Mouse (Mus musculus) hindbrain, embryonic 10.5 days (tissue): ENCODE data around the gene Acsf2. TPM values are rescaled to one million over a fixed set of nuclear protein-coding genes. Genes with fewer than 3 reads are reported as not detected.

Source experiments
- DNase-seq: peaks from one replicate; pipeline ENCODE4 v3.0.0-alpha.2; 2017; ENCODE audit warnings: low spot score
- H3K27ac ChIP-seq: fragments of 300-500 bp; sonication (generic); 2 replicates; pipeline ENCODE4 v1.5.1; 2016; ENCODE audit warnings: mild to moderate bottlenecking, moderate library complexity
- H3K27me3 ChIP-seq: fragments of 300-500 bp; sonication (generic); 2 replicates; pipeline ENCODE4 v1.6.1; 2016; ENCODE audit warnings: mild to moderate bottlenecking; ENCODE audit not compliant: poor library complexity, insufficient read depth, severe bottlenecking
- H3K36me3 ChIP-seq: fragments of 300-500 bp; sonication (generic); 2 replicates; pipeline ENCODE4 v1.6.1; 2016; ENCODE audit warnings: mild to moderate bottlenecking, moderate library complexity
- H3K4me1 ChIP-seq: fragments of 300-500 bp; sonication (generic); replicated peaks from 2 replicates; pipeline ENCODE4 v1.6.1; 2016; ENCODE audit warnings: mild to moderate bottlenecking
- H3K4me3 ChIP-seq: fragments of 300-500 bp; sonication (generic); 2 replicates; pipeline ENCODE4 v1.5.1; 2016; ENCODE audit warnings: mild to moderate bottlenecking, moderate library complexity
- H3K9me3 ChIP-seq: fragments of 300-500 bp; sonication (generic); 2 replicates; pipeline ENCODE4 v1.6.1; 2016; ENCODE audit warnings: mild to moderate bottlenecking, moderate library complexity
- WGBS: fragments of 180-500 bp; shearing (Covaris S2); methylation state at CpG from one replicate; pipeline ENCODE4 v1.1.7; 2016; 5-methylcytosine and 5-hydroxymethylcytosine counted together
- polyA plus RNA-seq: library from polyadenylated mRNA; unstranded; fragments of >200 nt; fragmentation: Nextera tagmentation; extraction: Ambion mirVana; gene quantifications from 2 replicates; pipeline ENCODE4 v1.2.1, GENCODE M21; 2016

The Acsf2 gene
- polyA plus RNA-seq, 1 experiment from 2014 or later: 4.5 TPM

DNA sequence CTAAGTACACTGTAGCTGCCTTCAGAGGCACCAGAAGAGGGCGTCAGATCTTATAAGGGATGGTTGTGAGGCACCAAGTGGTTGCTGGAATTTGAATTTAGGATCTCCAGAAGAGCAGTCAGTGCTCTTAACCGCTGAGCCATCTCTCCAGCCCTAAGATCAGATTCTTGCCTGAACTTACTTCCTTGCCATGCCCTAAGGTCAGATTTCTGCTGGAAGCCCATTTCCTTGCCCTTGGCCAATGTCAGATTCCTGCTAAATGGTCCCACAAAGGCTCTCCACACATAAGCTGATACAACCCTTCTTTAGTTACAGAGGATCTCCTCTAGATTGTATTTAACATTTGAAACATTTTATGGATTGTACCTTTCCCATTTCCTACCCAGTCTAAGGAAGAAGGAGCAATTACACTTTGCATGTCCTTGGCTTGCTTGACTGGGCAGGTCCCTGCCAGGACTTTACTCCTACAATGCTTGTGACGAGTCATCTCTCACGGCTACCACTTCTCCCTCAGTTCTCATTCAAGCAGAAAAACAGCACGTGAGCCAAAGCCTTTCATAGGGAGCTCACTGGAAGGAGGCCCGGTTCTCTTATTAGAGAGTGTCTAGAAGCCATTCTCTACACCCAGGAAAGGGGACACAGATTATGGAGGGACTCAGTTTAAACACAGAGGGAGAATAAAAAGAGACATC is 19.2 kb upstream of the Acsf2 start:
- no peak overlapping the region for H3K4me3 ChIP-seq
- no peak for DNase-seq
- no peaks in the 10 kb centered on the region for H3K36me3 ChIP-seq
- H3K27me3 ChIP-seq: no peaks in the 10 kb centered on the region
- no peak overlapping the region for H3K27ac ChIP-seq
- no peaks in the 10 kb centered on the region for H3K9me3 ChIP-seq
- 56% methylated on average over 6 of the region's 6 CpGs for WGBS
- no peaks in the 10 kb centered on the region for H3K4me1 ChIP-seq

DNA sequence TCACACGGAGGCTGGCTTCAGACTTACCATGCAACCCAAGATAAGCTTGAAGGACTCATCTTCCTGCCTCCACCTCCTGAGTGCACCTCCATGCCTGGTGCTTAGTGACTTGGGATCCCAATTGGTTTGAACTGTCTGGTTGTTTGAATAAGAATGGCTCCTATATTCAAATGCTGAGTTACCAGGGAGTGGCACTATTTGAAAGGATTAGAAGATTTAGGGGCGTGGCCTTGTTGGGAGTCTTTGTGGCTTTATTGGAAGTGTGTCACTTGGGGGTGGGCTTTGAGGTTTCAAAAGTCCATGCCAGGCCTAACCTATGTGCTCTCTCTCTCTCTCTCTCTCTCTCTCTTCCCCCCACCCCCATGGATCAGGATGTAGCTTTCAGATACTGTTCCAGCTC is 16.0 kb upstream of the Acsf2 start:
- no peaks in the 10 kb centered on the region for H3K36me3 ChIP-seq
- H3K4me1 ChIP-seq: no peaks in the 10 kb centered on the region
- no peaks in the 10 kb centered on the region for H3K27me3 ChIP-seq
- H3K9me3 ChIP-seq: no peaks in the 10 kb centered on the region
- WGBS: 93% methylated on average over 2 of the region's 2 CpGs
- DNase-seq: no peak
- H3K27ac ChIP-seq: no peak overlapping the region
- H3K4me3 ChIP-seq: no peak overlapping the region

DNA sequence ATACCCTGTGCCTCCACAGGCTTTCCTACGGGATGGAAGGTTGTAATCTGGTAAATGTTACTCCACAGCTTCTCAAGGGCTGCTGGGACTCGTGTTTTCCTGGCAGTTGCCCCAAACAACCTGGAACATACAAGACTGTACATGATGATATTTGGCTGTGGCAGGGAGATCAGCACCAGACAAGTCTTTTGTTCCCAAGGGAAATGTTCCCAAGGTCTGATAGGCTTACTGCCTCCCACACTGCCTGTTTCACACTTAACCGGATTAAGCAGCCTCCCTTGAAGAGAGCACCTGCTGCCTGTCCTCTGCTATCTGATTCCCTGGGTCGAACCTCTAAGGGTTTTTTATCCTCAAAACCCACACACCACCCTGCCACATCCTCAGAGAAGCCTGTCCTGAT is 13.8 kb upstream of the Acsf2 start:
- Histone ChIP-seq H3K4me3 (no peak overlapping the region), H3K9me3 (no peaks in the 10 kb centered on the region), H3K36me3 (no peaks in the 10 kb centered on the region), H3K4me1 (no peaks in the 10 kb centered on the region), H3K27ac (no peak overlapping the region), H3K27me3 (no peaks in the 10 kb centered on the region)
- no peak for DNase-seq
- 46% methylated on average over 4 of the region's 4 CpGs for WGBS

DNA sequence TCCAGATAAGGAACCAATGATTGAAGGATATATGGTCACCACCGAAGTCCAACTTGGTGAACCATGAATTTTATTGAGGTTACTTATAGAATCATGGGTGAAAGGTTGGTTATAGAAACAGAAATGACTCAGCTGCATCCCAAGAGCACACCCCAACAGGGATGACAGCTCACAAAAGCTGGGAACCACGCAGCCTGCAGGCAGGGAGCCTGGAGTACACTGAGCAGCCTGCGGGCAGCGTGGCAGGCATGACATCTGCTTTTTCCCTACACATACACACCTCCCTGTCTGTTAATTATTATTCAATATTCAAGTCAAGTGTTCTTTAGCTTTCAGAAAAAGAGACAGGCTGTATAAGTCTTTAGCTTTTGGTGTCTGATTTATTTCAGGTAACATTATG is 12.9 kb upstream of the Acsf2 start:
- WGBS: 84% methylated on average over 4 of the region's 4 CpGs

DNA sequence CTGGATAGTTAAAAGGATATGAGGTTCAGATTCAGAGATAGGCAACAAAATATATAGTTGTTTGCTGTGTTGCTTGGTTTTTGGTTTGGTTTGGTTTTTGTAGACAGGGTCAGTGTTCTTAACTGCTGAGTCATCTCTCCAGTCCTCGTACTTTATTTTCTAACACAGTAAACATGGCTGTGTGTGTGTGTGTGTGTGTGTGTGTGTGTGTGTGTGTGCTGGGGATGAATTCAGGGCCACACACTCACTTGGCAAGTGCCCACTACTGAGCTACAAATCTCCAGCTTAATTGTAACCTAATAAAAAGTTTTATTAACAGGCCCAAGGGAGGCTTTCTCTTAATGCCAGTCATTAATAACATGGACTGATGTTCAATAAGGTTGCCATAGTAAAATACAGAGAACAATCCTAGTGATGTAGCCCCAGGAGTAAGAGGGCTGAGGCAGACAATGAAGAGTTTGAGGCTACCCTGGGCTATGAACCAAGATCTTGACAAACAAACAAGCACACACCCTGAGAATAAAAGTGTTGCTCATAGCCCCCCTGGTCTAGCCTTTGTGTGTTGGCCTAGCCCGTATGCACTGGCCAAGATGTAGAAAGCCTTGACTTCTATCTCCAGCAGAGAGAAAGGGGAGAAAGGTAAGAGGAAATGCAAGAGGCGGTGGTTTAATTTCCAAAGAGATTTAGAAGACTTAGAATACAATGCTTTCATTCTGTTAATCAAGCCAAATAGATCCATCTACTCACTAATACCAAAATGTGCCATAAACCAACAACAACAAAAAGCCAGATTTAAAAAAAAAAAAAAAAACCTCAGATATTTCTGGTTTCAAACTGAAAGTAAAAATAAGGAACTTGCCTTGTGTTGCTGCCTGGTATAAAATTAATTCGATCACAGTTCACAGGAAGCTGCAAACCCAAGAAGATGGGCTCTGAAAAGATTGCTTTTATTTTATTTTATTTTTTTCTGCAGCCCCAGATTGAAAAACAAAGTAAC is 9.4 kb upstream of the Acsf2 start:
- DNase-seq: no peak
- H3K4me1 ChIP-seq: no peaks in the 10 kb centered on the region
- 78% methylated on average over 4 of the region's 4 CpGs for WGBS
- H3K27me3 ChIP-seq: no peaks in the 10 kb centered on the region
- no peak overlapping the region for H3K4me3 ChIP-seq
- H3K27ac ChIP-seq: no peak overlapping the region
- H3K9me3 ChIP-seq: no peaks in the 10 kb centered on the region
- no peaks in the 10 kb centered on the region for H3K36me3 ChIP-seq

More for the DNA sequence above, 12.9 kb upstream of the Acsf2 start:
- no peaks in the 10 kb centered on the region for H3K9me3 ChIP-seq
- no peaks in the 10 kb centered on the region for H3K36me3 ChIP-seq
- no peak for DNase-seq
- H3K27me3 ChIP-seq: no peaks in the 10 kb centered on the region
- H3K4me3 ChIP-seq: no peak overlapping the region
- H3K4me1 ChIP-seq: no peaks in the 10 kb centered on the region
- no peak overlapping the region for H3K27ac ChIP-seq

DNA sequence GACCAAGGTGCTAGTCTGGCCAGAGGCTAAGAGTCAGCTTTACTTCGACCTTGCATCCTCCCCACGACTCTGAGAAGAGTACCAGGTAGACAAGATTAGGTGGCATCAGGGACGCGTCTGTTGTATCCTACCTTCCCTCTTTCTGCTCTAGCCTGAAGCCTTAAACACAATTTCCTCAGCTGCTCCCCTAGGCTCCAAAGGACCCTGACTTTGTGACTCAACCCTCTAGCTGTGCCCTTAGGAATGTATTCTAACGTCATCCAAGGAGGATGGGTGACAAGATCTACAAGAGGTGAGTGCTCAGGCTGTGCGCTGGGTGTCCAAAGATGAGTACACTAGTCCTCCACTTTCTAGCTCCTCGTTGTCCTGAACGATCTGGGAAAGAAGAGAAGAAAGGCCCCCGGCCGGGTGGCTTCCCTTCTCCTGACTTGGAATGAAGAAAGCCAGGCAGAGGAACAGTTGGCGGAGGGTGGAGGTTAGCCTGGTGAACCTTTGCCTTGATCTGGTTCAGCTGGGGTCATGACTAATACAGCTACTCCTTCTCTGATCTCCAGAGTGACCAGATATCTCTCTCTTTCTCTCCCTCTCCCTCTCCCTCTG is 785 bp upstream of the Acsf2 start:
- H3K4me1 ChIP-seq: peaks cover 26% of the 10 kb centered on the region
- no peak for DNase-seq
- H3K36me3 ChIP-seq: 0 out of 2 replicates have a peak, but pooled peaks cover under 1% of the 10 kb centered on the region
- H3K27ac ChIP-seq: peak overlapping the region; percentile 81
- H3K27me3 ChIP-seq: peaks cover 19% of the 10 kb centered on the region; the same call in 1 of the 2 replicates
- H3K4me3 ChIP-seq: peak overlapping the region; percentile 56
- 64% methylated on average over 11 of the region's 11 CpGs for WGBS
- no peaks in the 10 kb centered on the region for H3K9me3 ChIP-seq

DNA sequence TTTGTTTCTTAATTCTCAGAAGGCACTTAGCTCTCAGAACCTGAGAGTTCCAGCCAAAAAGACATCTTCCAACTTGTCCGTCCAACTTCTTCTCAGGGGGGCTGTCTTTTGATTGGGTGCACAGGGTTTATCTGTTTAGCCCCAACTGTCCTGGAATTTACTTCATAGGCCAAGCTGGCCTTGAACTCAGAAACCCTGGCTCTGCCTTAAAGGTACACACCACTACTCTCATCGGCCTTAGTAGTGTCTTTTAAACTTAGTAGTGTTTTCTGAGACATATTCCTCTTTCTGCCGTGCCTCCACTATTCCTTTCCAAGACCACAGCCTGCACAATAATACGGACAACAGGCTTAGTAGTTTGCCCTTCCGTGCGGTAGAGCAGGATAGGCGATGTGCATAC is 1.2 kb downstream of the Acsf2 start:
- peaks cover 26% of the 10 kb centered on the region for H3K4me1 ChIP-seq
- H3K27me3 ChIP-seq: peaks cover 19% of the 10 kb centered on the region; the same call in 1 of the 2 replicates
- no peak for DNase-seq
- 91% methylated on average over 7 of the region's 7 CpGs for WGBS
- H3K36me3 ChIP-seq: 0 out of 2 replicates have a peak, but pooled peaks cover 4% of the 10 kb centered on the region
- peak overlapping the region; percentile 56 for H3K4me3 ChIP-seq
- no peaks in the 10 kb centered on the region for H3K9me3 ChIP-seq
- no peak overlapping the region for H3K27ac ChIP-seq

DNA sequence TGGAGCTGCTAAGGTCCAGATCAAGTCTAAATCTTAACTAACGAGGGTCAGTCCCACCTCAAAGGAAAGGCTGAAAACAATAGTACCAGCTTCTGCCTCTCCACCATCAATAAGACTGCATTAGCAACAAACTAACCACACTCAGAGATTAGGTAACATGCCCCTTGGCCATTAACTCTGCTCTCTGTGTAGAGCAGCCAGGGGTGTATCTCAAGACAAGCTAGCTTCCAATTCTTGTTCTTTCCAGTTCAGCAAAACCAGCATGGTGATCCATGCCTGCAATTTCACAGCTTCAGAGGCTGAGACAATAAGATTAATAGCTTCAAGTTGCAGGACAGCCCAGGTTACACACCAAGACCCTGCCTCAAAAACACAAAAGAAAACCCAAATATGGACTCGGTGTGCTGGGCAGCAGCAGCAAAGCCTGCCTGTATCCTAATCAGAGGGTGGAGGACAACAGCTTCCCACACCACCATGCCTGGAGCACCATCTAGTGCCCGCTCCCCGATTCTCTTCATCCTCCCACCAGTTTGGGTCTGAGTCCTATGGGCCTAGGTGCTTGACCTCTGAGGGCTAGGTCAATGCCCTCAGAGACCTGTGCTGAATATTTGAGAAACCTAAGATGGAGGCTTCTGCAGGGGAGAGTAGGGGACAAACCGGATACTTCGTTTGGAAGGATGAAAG is 3.1 kb downstream of the Acsf2 start:
- Histone ChIP-seq H3K9me3 (no peaks in the 10 kb centered on the region), H3K36me3 (0 out of 2 replicates have a peak, but pooled peaks cover 4% of the 10 kb centered on the region), H3K4me3 (no peak overlapping the region), H3K27ac (no peak overlapping the region), H3K4me1 (peaks cover 26% of the 10 kb centered on the region), H3K27me3 (peaks cover 19% of the 10 kb centered on the region; the same call in 1 of the 2 replicates)
- no peak for DNase-seq
- WGBS: 68% methylated on average over 6 of the region's 6 CpGs

DNA sequence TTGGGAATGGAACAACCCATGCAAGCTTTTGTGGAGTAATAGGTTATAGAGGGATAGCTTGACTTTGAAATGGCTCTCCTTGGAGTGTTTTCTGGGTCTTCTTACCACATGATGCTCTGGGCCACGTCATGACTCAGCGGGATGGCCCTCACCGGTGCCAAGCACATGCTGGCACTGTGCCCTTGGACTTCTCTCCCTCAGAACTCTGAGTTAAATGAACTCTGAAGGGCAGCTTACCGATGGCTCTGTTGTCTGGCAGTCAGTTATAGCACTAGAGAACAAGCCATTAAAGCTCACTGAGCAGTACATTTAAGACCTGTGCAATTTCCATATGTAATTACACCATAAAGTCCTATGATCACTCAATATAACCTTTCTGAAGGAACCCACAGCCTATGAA is 4.4 kb downstream of the Acsf2 start:
- 96% methylated on average over 4 of the region's 4 CpGs for WGBS
- Histone ChIP-seq H3K36me3 (0 out of 2 replicates have a peak, but pooled peaks cover 4% of the 10 kb centered on the region), H3K27me3 (0 out of 2 replicates have a peak, but pooled peaks cover 9% of the 10 kb centered on the region), H3K9me3 (no peaks in the 10 kb centered on the region), H3K4me3 (no peak overlapping the region), H3K27ac (no peak overlapping the region), H3K4me1 (peaks cover 22% of the 10 kb centered on the region)
- no peak for DNase-seq

DNA sequence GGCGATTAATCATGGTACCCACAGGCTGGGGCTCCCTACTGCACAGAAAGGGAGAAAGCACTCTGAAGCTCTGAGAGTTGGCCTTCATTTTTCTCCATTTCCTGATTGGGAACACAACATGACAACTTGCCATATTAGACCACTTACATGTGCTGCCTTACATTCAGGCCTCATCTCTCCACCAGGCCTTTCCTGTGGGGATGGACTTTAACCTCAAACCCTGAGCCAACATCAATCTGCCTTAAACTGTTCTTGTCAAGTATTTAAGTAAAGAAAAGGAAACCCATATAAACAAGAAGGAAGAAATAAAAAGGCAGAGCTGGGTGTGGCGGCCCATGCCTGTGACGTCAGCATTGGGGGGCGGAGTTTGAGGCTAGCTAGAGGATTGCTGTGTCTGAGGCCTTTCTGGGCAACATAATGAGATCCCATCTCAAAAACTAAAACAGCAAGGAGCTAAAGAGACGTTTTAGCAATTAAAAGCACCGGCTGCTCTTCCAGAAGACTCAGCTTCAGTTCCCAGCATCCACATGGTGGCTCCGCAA is 5.3 kb downstream of the Acsf2 start:
- WGBS: 71% methylated on average over 7 of the region's 7 CpGs
- no peak overlapping the region for H3K4me3 ChIP-seq
- 0 out of 2 replicates have a peak, but pooled peaks cover 6% of the 10 kb centered on the region for H3K27me3 ChIP-seq
- H3K27ac ChIP-seq: no peak overlapping the region
- H3K36me3 ChIP-seq: 0 out of 2 replicates have a peak, but pooled peaks cover 4% of the 10 kb centered on the region
- H3K4me1 ChIP-seq: peaks cover 19% of the 10 kb centered on the region
- no peaks in the 10 kb centered on the region for H3K9me3 ChIP-seq
- DNase-seq: no peak

DNA sequence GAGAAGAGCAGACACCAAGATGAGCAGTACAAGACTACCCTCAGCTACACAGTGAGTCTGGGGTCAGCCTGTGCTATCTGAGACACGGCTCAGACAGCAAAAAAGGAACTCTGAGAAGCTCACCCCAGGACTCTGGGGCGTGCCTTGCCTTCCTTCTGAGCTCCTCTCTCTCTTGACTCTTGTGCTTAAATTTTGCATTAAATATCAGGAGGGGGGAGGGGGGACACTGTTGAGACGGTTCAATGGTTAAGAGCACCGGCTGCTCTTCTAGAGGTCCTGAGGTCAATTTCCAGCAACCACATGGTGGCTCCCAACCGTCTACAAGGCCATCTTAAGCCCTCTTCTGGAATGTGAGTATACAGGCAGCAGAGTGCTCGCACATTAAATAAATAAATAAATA is 14.2 kb downstream of the Acsf2 start:
- Histone ChIP-seq H3K4me1 (peaks cover 14% of the 10 kb centered on the region), H3K27ac (no peak overlapping the region), H3K36me3 (no peaks in the 10 kb centered on the region), H3K9me3 (no peaks in the 10 kb centered on the region), H3K4me3 (no peak overlapping the region), H3K27me3 (no peaks in the 10 kb centered on the region)
- no peak for DNase-seq
- WGBS: 67% methylated on average over 6 of the region's 6 CpGs

DNA sequence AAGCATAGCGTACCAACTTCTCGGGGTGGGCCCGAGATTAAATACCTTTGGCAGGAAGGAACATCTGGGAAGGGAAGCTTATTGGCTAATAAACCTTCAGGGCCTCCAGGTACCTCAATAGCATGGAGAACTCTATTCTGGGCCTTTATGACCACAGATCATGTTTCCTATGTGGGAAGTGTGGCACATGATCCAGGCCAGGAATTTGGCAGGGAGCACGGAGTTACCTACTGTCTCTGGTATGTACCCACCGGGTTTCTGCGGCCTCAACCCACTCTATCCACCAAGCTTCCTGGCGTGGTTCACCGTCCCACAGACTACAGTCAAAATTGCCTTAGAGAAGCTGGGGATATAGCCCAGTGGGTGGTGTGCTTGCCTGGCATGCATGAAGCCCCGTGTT is 16.6 kb downstream of the Acsf2 start:
- Histone ChIP-seq H3K36me3 (no peaks in the 10 kb centered on the region), H3K27ac (no peak overlapping the region), H3K9me3 (no peaks in the 10 kb centered on the region), H3K4me3 (no peak overlapping the region), H3K4me1 (no peaks in the 10 kb centered on the region), H3K27me3 (no peaks in the 10 kb centered on the region)
- 96% methylated on average over 9 of the region's 9 CpGs for WGBS
- DNase-seq: no peak
